Mouse (Mus musculus) midbrain, embryonic 11.5 days (tissue): Measurements from ENCODE around the gene Olfr26. TPM values are rescaled to one million over a fixed set of nuclear protein-coding genes. Genes with fewer than 3 reads are reported as not detected.

ENCODE experiments used
- polyA plus RNA-seq: library from polyadenylated mRNA; unstranded; fragments of >200 nt; fragmentation: Nextera tagmentation; extraction: Ambion mirVana; gene quantifications from 2 replicates; pipeline ENCODE4 v1.2.1, GENCODE M21; 2014

Gene Olfr26
- polyA plus RNA-seq, 1 experiment from 2014 or later, result not detected

Other genes starting within 250 kb of the Olfr26 start
- not detected in 2 replicates for gene Olfr914, start 250.0 kb upstream of the Olfr26 start, polyA plus RNA-seq
- gene Olfr916, start 195.2 kb upstream of the Olfr26 start, polyA plus RNA-seq, result not detected in 2 replicates
- gene Olfr917, start 189.2 kb upstream of the Olfr26 start, polyA plus RNA-seq, result not detected in 2 replicates
- gene Olfr918, start 180.5 kb upstream of the Olfr26 start, polyA plus RNA-seq, result not detected in 2 replicates
- not detected in 2 replicates for gene Olfr919, start 151.4 kb upstream of the Olfr26 start, polyA plus RNA-seq
- gene Vwa5a, start 136.8 kb upstream of the Olfr26 start, polyA plus RNA-seq, result 8.2 and 10.6 TPM in 2 replicates
- gene Olfr920, start 102.8 kb upstream of the Olfr26 start, polyA plus RNA-seq, result not detected in 2 replicates
- not detected in 2 replicates for gene Olfr921, start 82.0 kb upstream of the Olfr26 start, polyA plus RNA-seq
- gene Olfr922, start 40.4 kb upstream of the Olfr26 start, polyA plus RNA-seq, result not detected in 2 replicates
- gene Olfr923, start 28.5 kb upstream of the Olfr26 start, polyA plus RNA-seq, result not detected in 2 replicates
- gene Olfr924, start 10.6 kb upstream of the Olfr26 start, polyA plus RNA-seq, result not detected in 2 replicates
- not detected in 2 replicates for gene Olfr926, start 22.1 kb downstream of the Olfr26 start, polyA plus RNA-seq
- not detected in 2 replicates for gene Olfr930, start 74.7 kb downstream of the Olfr26 start, polyA plus RNA-seq
- not detected in 2 replicates for gene Olfr933, start 117.3 kb downstream of the Olfr26 start, polyA plus RNA-seq
- not detected in 2 replicates for gene Olfr934, start 133.3 kb downstream of the Olfr26 start, polyA plus RNA-seq
- gene Olfr935, start 144.6 kb downstream of the Olfr26 start, polyA plus RNA-seq, result not detected in 2 replicates
- not detected in 2 replicates for gene Olfr146, start 168.3 kb downstream of the Olfr26 start, polyA plus RNA-seq
- not detected in 2 replicates for gene Olfr937, start 209.9 kb downstream of the Olfr26 start, polyA plus RNA-seq
- gene Olfr938, start 223.8 kb downstream of the Olfr26 start, polyA plus RNA-seq, result not detected in 2 replicates